Mouse (Mus musculus) left cerebral cortex, postnatal 10 days (tissue): ENCODE data around the gene Asb17. TPM values are rescaled to one million over a fixed set of nuclear protein-coding genes. Genes with fewer than 3 reads are reported as not detected.
A peak's percentile ranks its signal among the peaks of the same experiment; 100 is the strongest.

Experiments used
- DNase-seq, 2 experiments: peaks; one replicate each; pipeline ENCODE4 v3.0.0; 2021 to 2022; ENCODE audit warnings: low spot score in 2 of 2, mixed read lengths in 1 of 2; ENCODE audit errors: extremely low spot score in 1 of 2
- intact Hi-C: fragments of 180-260 bp; cut with DNase I; formaldehyde crosslinking; loops from one replicate; pipeline ENCODE4 v1.15.1; 2025
- total RNA-seq, 2 experiments: library from RNA; stranded (reverse); gene quantifications; 2 replicates each; pipeline ENCODE4 v1.2.3; 2021

Gene Asb17
- total RNA-seq, 2 experiments from 2014 or later, result not detected

DNA sequence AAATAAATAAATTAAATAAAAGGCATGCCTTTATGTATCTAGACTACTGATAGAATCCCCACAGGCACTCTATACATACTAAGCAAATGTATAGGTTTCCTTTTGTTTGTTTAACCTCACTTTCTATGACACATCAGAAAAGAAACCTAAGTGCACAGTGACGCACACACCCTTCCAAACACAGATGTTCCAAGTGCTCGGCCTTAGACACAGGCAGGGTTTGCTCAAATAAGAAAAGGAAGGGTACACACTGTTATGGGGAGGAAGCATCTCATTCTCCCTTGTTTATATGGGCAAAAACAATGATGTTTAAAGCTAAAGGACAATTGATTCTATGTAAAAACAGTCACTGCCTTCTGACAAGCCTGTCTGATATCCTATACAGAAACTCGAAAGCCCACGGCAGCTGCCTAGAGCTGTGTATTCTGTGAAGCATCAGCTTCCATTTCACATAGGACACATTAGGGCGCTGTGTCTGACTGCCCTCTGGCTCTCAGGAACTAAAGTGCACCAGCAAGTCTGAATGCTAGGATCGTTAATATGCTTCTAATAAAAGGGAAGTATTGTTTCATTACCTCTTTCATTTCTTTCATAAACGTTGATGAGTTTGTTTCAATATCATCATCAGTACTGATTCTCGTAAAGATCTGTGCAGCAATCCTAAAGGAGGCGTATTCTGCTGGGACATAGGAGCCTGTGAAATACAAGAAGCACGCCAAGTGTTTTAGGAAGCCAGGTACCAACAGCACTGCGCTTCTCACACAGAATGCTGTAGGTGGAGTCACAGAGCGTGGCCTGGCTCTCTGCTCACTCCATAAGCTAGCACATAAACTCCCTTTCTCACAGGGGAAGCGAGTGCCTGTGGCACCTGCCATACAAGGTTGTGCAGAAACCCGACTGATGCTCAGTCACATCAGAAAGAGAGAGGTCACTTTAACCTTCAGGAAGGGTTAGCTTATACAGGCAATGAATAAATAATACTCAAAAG is 23.4 kb downstream of the Asb17 start:
- no peak for DNase-seq
- intact Hi-C loops, result no loop called here

DNA sequence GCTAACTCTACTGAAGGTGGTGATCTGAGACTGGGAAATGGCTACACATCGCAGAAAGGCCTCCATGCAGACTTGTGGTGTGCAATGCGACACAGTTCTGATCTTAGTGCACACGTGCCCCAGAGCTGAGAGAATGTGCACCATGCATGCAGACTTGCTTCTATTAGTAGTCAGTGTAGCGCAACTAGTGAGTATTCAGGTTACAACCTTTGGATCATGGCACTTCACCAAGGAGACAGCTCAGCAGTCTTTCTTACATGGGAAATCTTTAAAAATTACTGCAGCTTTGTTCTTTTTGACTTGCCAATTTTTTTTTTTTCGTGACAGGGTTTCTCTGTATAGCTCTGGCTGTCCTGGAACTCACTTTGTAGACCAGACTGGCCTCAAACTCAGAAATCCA is 27.4 kb downstream of the Asb17 start:
- DNase-seq, result no peak
- intact Hi-C loops, result no loop called here

DNA sequence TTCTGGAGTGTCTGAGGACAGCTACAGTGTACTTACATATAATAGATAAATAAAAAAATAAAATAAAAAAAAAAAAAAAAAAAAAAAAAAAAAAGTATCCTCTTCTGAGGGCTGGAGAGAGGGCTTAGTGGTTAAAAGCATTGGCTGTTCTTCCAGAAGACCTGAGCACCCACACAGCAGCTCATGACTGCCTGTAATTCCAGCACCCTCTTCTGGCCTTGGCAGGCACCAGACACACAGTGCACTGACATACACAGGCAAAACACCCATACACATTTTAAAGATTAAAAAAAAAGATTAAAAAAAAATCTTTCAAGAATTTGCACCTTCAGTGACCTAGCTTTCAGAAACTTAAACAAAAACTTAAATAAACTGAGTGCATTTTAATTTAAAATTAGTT is 42.3 kb downstream of the Asb17 start:
- intact Hi-C loops, result no loop called here
- no peak for DNase-seq

DNA sequence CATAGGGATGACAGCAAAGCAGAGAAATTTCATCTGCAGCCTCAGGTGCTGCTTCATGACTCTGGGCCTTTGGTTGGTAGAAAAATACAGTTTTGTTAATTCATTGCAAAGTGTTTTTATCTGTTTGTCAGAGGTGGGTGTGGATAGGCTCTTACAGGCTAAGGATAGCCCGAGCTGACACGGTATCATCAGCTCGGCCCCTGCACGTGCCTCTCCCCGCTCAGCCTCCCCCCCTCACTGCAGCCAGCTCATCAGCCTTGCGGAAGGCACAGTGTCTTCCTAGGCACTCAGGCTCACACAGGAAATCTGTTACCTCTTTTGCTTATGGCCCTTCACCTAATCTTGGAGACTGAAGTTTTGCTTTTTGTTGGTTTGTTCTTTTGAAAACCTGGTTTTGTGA is 44.1 kb downstream of the Asb17 start:
- intact Hi-C loops, result no loop called here

DNA sequence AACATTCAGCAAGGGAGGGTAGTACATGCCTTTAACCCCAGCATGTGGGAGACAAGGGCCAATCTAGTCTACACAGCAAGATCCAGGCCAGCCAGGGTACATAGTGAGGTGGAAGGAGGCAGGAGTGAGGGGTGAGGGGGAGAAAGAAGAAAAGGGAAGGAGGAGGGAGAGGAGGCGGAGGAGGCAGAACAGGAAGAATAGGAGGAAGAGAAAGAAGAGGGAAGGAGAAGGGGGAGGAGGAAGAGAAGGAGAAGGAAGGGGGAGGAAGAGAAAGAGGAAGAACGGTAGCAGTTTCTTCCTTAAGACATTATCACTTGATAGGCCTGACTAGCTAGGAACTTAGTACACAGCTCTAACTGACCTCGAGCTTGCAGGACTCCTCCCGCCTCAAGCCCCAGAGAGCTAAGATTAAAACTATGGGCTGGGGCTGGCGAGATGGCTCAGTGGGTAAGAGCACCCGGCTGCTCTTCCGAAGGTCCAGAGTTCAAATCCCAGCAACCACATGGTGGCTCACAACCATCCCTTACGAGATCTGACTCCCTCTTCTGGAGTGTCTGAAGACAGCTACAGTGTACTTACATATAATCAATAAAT is 45.3 kb downstream of the Asb17 start:
- intact Hi-C loops, result no loop called here
- DNase-seq, result no peak

More for the DNA sequence above, 44.1 kb downstream of the Asb17 start:
- DNase-seq, result no peak

DNA sequence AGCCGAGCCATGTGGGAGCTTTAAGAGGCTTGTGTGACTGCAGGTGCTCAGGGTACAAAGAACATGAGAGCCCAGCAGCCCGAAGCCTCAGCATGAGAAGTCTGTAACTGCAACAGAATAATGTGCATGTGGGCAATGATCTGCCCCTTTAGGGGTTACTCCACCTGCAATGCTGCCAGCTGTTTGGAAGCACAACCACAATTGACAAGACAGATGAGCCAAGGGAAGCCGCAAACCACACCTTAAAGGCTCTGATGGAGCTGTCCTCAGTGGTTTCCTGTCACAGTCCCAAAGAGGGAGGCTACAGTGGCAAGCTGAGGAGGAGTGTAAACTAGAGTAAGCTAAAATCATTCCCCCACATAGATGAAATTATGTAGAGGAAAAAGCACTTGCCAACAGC is 51.4 kb downstream of the Asb17 start:
- intact Hi-C loops, result no loop called here
- DNase-seq, result no peak

DNA sequence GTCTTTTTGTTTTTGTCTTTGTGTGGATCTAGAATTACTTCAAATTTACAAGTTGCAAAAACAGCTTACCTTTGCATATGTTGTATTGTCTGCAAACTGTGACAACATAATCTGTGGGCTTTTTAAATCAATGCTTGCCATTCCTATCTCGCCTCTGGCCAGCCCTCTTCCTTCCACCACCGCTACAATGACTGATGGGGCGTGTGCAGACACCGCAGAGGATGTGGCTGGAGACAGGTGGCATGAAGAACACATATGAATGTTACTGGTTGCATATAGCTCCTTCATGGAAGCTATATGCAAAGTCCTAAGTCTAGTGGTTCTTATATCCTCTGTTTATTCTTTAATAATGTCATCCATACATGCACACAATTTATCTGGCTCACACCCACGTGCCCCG is 53.2 kb downstream of the Asb17 start:
- intact Hi-C loops, result no loop called here
- DNase-seq, result no peak

DNA sequence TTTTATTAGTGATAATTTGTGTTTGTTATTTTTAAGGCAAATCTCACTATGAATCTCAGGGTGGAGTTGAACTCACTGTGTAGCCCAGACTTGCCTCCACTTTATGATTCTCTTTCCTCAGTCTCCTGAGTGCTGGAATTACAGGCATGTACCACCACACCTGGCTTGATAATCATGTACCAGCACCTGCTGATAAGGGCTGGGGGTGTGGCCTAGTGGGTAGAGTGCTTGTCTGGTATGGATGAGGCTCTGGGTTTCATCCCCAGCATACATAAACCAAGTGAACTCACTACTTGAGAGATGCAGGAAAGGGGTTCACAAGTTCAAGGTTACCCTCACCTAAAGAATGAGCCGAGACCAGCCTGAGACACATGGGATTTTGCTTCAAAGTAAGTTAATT is 57.9 kb downstream of the Asb17 start:
- no peak for DNase-seq
- intact Hi-C loops, result no loop called here

DNA sequence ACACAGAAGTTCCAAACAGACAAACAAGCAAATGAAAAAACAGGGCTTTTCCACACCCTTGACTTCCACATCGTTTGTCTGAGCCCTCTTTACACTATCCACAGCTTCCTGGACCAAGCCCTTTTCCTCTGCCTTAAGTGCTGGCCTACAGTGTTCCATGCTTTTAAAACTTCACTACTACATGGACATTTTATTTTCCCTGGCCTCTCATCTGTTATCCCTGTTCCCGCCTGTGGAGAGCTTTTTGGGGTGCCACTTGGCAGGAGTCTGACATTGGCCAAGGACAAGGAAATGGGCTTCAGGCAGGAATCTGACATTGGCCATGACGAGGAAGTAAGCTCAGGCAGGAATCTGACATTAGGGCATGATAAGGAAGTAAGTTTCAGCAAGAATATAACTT is 58.6 kb downstream of the Asb17 start:
- no peak for DNase-seq
- intact Hi-C loops, result no loop called here

DNA sequence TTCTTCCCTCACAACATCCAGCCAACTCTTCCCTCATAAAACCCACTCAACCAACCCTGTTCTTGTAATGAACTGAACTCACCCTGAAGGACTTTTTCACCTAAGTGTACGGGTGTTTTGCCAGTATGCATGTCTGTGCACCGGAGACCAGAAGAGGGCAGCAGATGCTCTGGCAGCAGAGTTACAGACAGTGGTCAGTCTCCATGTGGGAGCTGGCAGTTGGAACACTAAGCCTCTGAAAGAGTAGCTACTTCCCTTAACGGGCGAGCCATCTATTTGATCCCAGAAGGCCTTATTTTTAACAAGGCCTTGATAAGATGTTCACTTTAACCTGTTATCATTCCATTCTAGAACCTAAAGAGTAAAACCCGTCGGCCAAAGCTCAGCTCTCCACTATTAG is 60.6 kb downstream of the Asb17 start:
- peak in 1 of 2 experiments; percentile 46 for DNase-seq
- intact Hi-C loops, result no loop called here

Other genes starting within 250 kb of the Asb17 start
- 10 to 100 TPM; 10.7 to 12.7 TPM for gene St6galnac3, start 119.0 kb upstream of the Asb17 start, total RNA-seq
- gene Msh4, start 61.9 kb downstream of the Asb17 start, total RNA-seq, result under 1 TPM; 0.28 to 0.32 TPM
- gene Rabggtb, start 68.8 kb downstream of the Asb17 start, total RNA-seq, result 10 to 100 TPM; 67.9 to 68.7 TPM
- gene Acadm, start 100.4 kb downstream of the Asb17 start, total RNA-seq, result 10 to 100 TPM; 36.0 to 37.9 TPM
- 10 to 100 TPM; 14.7 to 17.4 TPM for gene Slc44a5, start 129.2 kb downstream of the Asb17 start, total RNA-seq